Mouse (Mus musculus) right cerebral cortex, postnatal 4 days (tissue): ENCODE results near the gene Kcnq1.
A peak's percentile ranks its signal among the peaks of the same experiment; 100 is the strongest.

Experiments used
- DNase-seq: peaks from one replicate; pipeline ENCODE4 v3.0.0-alpha.2; 2022

Gene Kcnq1

DNA sequence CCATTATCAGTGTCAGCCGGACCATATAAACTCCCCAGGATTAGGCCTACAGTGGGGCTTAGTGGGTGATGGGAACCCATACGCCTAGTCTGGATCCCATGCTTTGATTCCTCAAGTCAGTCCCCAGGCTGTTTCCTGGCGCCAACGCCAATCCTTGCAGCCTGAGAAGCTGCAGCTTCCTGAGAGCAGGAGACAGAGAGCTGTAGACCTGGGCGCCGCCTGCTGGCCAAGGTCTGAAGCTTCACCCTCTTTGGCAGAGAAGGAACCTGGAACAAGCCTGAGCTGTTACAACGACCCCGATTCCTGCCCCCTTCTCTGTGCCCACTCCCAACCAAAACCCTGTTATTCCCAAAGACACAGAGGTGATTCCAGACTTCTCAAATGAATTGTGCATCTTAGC, 363.8 kb downstream of the Kcnq1 start:
- peak; percentile 89 for DNase-seq

DNA sequence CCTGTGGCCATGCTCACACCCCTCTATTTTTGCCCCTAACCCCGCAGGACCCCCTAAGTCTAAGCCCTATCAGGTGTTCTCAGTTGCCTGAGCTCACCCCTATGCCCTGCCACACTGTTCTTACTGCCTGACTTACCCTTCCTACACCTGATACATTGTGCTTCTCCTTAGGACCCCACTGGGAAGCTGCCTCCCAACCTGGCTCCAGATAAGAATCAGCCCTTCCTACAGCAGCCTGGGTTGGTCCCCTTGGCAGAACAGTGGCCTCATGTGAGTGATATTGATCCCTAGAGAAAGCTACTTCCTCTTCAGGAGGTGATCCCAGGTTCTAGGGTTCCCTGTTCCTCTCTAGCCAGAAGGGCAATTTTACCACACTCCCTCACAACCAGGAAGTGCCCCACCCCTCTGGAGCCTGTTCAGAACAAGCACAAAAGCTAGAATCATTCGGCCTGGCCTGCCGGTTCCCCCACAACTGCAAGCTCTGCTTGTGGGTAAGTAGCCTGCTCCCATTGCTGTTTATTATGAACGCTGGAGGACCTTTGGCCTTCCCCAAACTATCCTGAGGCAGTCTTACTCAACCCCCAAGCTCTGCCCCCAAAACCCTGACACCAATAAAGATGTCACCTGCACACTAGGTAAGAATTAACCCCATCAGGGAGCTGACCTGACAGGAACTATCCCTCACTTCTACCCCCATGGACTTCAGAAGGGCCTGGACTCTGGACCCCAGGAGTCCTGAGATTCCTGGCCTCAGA, 367.4 kb downstream of the Kcnq1 start, which contains the start of gene Slc22a18:
Slc22a18 (plus strand) TSS at position 390 of the 755 bp plus-strand sequence.
- no peak for DNase-seq

DNA sequence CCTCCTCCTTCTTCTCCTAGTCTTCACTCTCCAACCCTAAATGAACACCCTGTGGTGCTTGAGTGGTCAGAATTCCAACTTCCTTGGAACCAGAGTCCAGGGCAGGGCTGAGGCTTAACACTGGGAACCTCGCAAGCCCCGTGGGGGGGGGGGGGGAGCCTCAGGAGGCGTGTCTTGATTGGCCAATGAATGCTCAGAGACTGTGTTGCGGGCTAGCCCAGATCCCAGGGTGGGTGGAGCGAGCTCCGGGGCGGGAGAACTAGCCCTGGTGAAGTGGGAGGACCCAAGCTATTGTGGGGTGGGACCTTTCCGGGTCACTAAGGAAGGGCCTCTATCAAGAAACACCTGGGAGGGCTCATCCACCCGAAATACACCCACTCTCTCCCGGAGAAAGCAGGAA, 368.6 kb downstream of the Kcnq1 start:
- DNase-seq: no peak

DNA sequence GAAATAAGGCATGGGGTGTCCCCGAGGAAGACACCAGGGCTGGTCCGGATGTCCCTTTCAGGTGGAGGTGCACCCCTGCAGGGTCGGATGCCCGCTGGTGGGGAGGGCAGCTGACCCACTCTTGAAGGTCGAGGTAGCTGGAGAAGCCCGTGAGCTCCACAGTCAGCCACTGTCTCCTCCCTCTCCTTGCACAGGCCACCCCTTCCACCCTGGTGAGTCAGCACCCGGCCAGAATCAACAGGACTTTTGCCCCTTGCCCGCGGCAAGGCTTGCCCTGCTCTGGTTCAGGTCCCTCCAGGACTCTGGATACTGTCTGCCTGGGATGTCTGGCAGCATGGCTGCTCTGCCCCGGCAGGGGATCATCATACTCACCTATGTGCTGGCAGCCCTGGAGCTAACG, 369.7 kb downstream of the Kcnq1 start:
- no peak for DNase-seq
